In the genomic region with DNA sequence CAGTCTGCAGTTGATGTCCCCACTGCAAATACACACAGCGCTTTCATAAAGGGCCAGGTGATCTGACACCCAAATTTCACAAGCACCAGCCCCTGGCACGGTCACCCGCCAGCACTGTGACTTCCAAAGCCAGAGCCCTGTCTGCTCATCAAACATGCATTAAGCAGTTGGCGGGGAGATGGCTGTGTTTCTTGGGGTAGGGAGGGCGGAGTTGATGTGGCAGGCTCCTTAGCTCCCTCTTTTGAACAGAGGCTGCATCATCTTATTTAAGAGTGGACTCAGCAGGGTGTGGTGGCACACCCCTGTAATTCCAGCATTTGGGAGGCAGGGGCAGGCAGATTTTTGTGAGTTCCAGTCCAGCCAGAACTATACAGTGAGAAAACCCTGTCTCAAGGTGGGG, we compare ENCODE assay signal across 10 mouse cellular contexts.
DNase-seq lines count a peak whose midpoint lies in the region; ATAC-seq and TF ChIP-seq lines count a peak whose summit lies in the region.
"Had no signal": no experiment of that assay in that cellular context is flagged by ENCODE, and none has a peak within 500 bp of the region (broad histone marks: within the 10 kb centered on the region; RNA-seq: fewer than 3 reads in every experiment).

No protein-coding gene starts in this region.

- H3K4me3 ChIP-seq in testis, adult 2 months (ENCODE audit: control insufficient read depth, low read depth, low read length), result peak overlapping the region; percentile 55
- H3K4me3 ChIP-seq in forebrain, embryonic 13.5 days, result no peak overlapping the region
- H3K4me3 ChIP-seq in limb, embryonic 15.5 days, result no peak overlapping the region
- H3K4me3 ChIP-seq in cerebellum, adult 2 months (replicated peaks; ENCODE audit: insufficient read depth, low read depth, low read length), result no peak overlapping the region

- H3K27ac ChIP-seq in testis, adult 2 months (ENCODE audit: control insufficient read depth, insufficient read depth, low read depth, low read length), result no peak overlapping the region
- H3K27ac ChIP-seq in forebrain, embryonic 13.5 days, result peak overlapping the region; percentile 79
- peak overlapping the region; percentile 22; the same call in 1 of the 2 replicates for H3K27ac ChIP-seq in limb, embryonic 15.5 days
- H3K27ac ChIP-seq in cerebellum, adult 2 months (ENCODE audit: insufficient read depth, low read length), result no peak overlapping the region

- peaks cover 6% of the 10 kb centered on the region for H3K36me3 ChIP-seq in testis, adult 2 months (ENCODE audit: control insufficient read depth, insufficient read depth, low read length)
- H3K36me3 ChIP-seq in forebrain, embryonic 13.5 days (ENCODE audit: poor library complexity, severe bottlenecking), result peaks cover 9% of the 10 kb centered on the region
- H3K36me3 ChIP-seq in limb, embryonic 15.5 days, result peaks cover 14% of the 10 kb centered on the region

- TF ChIP-seq POLR2A in testis, adult 2 months (IDR thresholded peaks at IDR 0.05; ENCODE audit: control insufficient read depth, low read depth, low read length), result no peak
- TF ChIP-seq POLR2A in cerebellum, adult 2 months (IDR thresholded peaks at IDR 0.05; ENCODE audit: borderline replicate concordance, insufficient read depth, low read length), result no peak

- H3K9ac ChIP-seq in forebrain, embryonic 13.5 days, result no peak overlapping the region
- H3K9ac ChIP-seq in limb, embryonic 15.5 days, result no peak overlapping the region

- H3K27me3 ChIP-seq in testis, adult 2 months (ENCODE audit: control insufficient read depth, insufficient read depth, low read length), result no peaks in the 10 kb centered on the region
- no peaks in the 10 kb centered on the region for H3K27me3 ChIP-seq in forebrain, embryonic 13.5 days
- H3K27me3 ChIP-seq in limb, embryonic 15.5 days, result no peaks in the 10 kb centered on the region
- no peaks in the 10 kb centered on the region for H3K27me3 ChIP-seq in cerebellum, adult 2 months (ENCODE audit: control insufficient read depth, insufficient read depth, low read length)

- DNase-seq in testis, postnatal 14 days (ENCODE audit: low spot score), result no peak
- DNase-seq in Muller cell, postnatal 12 days (ENCODE audit: inconsistent ontology term), result no peak
- DNase-seq in left cerebral cortex, adult 8-10 months (ENCODE audit: low spot score in 2 of 2), result no peak
- DNase-seq in cerebellum, adult 2 months, result no peak
- DNase-seq: kidney, adult 9 months; lung, adult 18-20 months; thymus, postnatal 14 days had no signal

- no peak for TF ChIP-seq CTCF in testis, adult 2 months (IDR thresholded peaks at IDR 0.05; ENCODE audit: control insufficient read depth, insufficient read depth, insufficient replicate concordance, low read depth, low read length)
- TF ChIP-seq CTCF in cerebellum, adult 2 months (IDR thresholded peaks at IDR 0.05; ENCODE audit: borderline replicate concordance, insufficient read depth, low read depth, low read length), result no peak

- H3K4me1 ChIP-seq in testis, adult 2 months (ENCODE audit: control insufficient read depth, insufficient read depth, low read length), result no peaks in the 10 kb centered on the region
- peaks cover 86% of the 10 kb centered on the region for H3K4me1 ChIP-seq in forebrain, embryonic 13.5 days
- peaks cover 50% of the 10 kb centered on the region for H3K4me1 ChIP-seq in limb, embryonic 15.5 days
- H3K4me1 ChIP-seq in cerebellum, adult 2 months (ENCODE audit: control insufficient read depth, insufficient read depth, low read length), result peaks cover 9% of the 10 kb centered on the region

- peak; percentile 50 for ATAC-seq in forebrain, embryonic 13.5 days
- no peak for ATAC-seq in limb, embryonic 15.5 days (ENCODE audit: insufficient number of reproducible peaks, low FRiP score, low TSS enrichment, low read depth)

- H3K9me3 ChIP-seq in forebrain, embryonic 13.5 days (replicated peaks), result no peaks in the 10 kb centered on the region
- no peaks in the 10 kb centered on the region for H3K9me3 ChIP-seq in limb, embryonic 15.5 days

- 26% methylated on average over 5 of the region's 5 CpGs for WGBS in forebrain, embryonic 13.5 days
- WGBS in limb, embryonic 15.5 days, result 62% methylated on average over 5 of the region's 5 CpGs
- 63% methylated on average over 5 of the region's 5 CpGs for WGBS in cerebellum, adult 2 months

- peak overlapping the region; percentile 32; the same call in 1 of the 2 replicates for H3K4me2 ChIP-seq in forebrain, embryonic 13.5 days
- H3K4me2 ChIP-seq in limb, embryonic 15.5 days, result no peak overlapping the region

Comparison
In these comparisons a context has a peak if more than half of its experiments do, and no peak if none do; other contexts are left out.
1. H3K27ac ChIP-seq: peak in forebrain, embryonic 13.5 days (single experiment) and limb, embryonic 15.5 days (single experiment); none in testis, adult 2 months (single experiment) and cerebellum, adult 2 months (single experiment).